Mouse (Mus musculus) heart, embryonic 15.5 days (tissue): Measurements from ENCODE around the gene Col25a1. TPM values are rescaled to one million over a fixed set of nuclear protein-coding genes. Genes with fewer than 3 reads are reported as not detected.

Source experiments
- ATAC-seq: fragments of 200-750 bp; cut with Nextera tagmentation; replicated peaks from 2 replicates; pipeline ENCODE4 v1.8.0; 2017; ENCODE audit warnings: low read depth, moderate TSS enrichment; ENCODE audit not compliant: insufficient number of reproducible peaks, insufficient read depth, low FRiP score
- H3K27ac ChIP-seq: fragments of 300-500 bp; sonication (generic); 2 replicates; pipeline ENCODE4 v1.5.1; 2015; ENCODE audit warnings: mild to moderate bottlenecking, inconsistent platforms
- H3K27me3 ChIP-seq: fragments of 300-500 bp; sonication (generic); 2 replicates; pipeline ENCODE4 v1.6.1; 2015; ENCODE audit warnings: inconsistent platforms
- H3K36me3 ChIP-seq: fragments of 300-500 bp; sonication (generic); 2 replicates; pipeline ENCODE4 v1.6.1; 2015; ENCODE audit warnings: mild to moderate bottlenecking, inconsistent platforms
- H3K4me1 ChIP-seq: fragments of 300-500 bp; sonication (generic); replicated peaks from 2 replicates; pipeline ENCODE4 v1.6.1; 2015; ENCODE audit warnings: inconsistent platforms
- H3K4me2 ChIP-seq: fragments of 300-500 bp; sonication (generic); 2 replicates; pipeline ENCODE4 v1.6.1; 2015; ENCODE audit warnings: inconsistent platforms, mild to moderate bottlenecking, moderate library complexity
- H3K4me3 ChIP-seq: fragments of 300-500 bp; sonication (generic); 2 replicates; pipeline ENCODE4 v1.5.1; 2015; ENCODE audit warnings: mild to moderate bottlenecking, inconsistent platforms
- H3K9ac ChIP-seq: fragments of 300-500 bp; sonication (generic); 2 replicates; pipeline ENCODE4 v1.6.1; 2015; ENCODE audit warnings: mild to moderate bottlenecking, inconsistent platforms
- H3K9me3 ChIP-seq: fragments of 300-500 bp; sonication (generic); replicated peaks from 2 replicates; pipeline ENCODE4 v1.6.1; 2016; ENCODE audit warnings: inconsistent platforms
- WGBS: fragments of 180-500 bp; shearing (Covaris S2); methylation state at CpG from one replicate; pipeline ENCODE4 v1.1.7; 2015; ENCODE audit warnings: mixed read lengths; 5-methylcytosine and 5-hydroxymethylcytosine counted together
- polyA plus RNA-seq: library from polyadenylated mRNA; unstranded; fragments of >200 nt; fragmentation: Nextera tagmentation; extraction: Ambion mirVana; gene quantifications from 2 replicates; pipeline ENCODE4 v1.2.1, GENCODE M21; 2015

Col25a1 gene
- polyA plus RNA-seq, 1 experiment from 2014 or later = 1.3 TPM

- Histone ChIP-seq H3K4me1 (peaks cover 8% of the 10 kb centered on the region), H3K4me3 (no peak overlapping the region), H3K9ac (no peak overlapping the region), H3K4me2 (no peak overlapping the region), H3K27me3 (0 out of 2 replicates have a peak, but pooled peaks cover 4% of the 10 kb centered on the region), H3K36me3 (no peaks in the 10 kb centered on the region), H3K9me3 (no peaks in the 10 kb centered on the region), H3K27ac (no peak overlapping the region)
- 0 out of 2 replicates have a peak, but pooled peaks have one; percentile 31 for ATAC-seq
- 11% methylated on average over 4 of the region's 4 CpGs for WGBS
These were observed 254.6 kb downstream of the Col25a1 start for GRCm38 (mm10) chr3:130385856-130386255.

GRCm38 (mm10) chr3:130387156-130387555, 255.9 kb downstream of the Col25a1 start:
- Histone ChIP-seq H3K36me3 (no peaks in the 10 kb centered on the region), H3K4me3 (no peak overlapping the region), H3K4me2 (no peak overlapping the region), H3K4me1 (peaks cover 8% of the 10 kb centered on the region), H3K27me3 (0 out of 2 replicates have a peak, but pooled peaks cover 4% of the 10 kb centered on the region), H3K27ac (no peak overlapping the region), H3K9me3 (no peaks in the 10 kb centered on the region), H3K9ac (no peak overlapping the region)
- no peak for ATAC-seq
- WGBS = 80% methylated on average over 4 of the region's 4 CpGs

- WGBS = 48% methylated on average over 14 of the region's 14 CpGs
- Histone ChIP-seq H3K9me3 (no peaks in the 10 kb centered on the region), H3K27me3 (no peaks in the 10 kb centered on the region), H3K4me1 (peaks cover 8% of the 10 kb centered on the region), H3K4me2 (peak overlapping the region; percentile 29; the same call in 1 of the 2 replicates), H3K4me3 (no peak overlapping the region), H3K9ac (no peak overlapping the region), H3K27ac (0 out of 2 replicates have a peak overlapping the region, but pooled peaks have one; percentile 36), H3K36me3 (no peaks in the 10 kb centered on the region)
- no peak for ATAC-seq
These were observed 258.1 kb downstream of the Col25a1 start for GRCm38 (mm10) chr3:130389261-130389975.

GRCm38 (mm10) chr3:130396636-130397035, 265.3 kb downstream of the Col25a1 start:
- Histone ChIP-seq H3K4me3 (no peak overlapping the region), H3K27ac (no peak overlapping the region), H3K9ac (no peak overlapping the region), H3K4me1 (no peaks in the 10 kb centered on the region), H3K36me3 (no peaks in the 10 kb centered on the region), H3K9me3 (no peaks in the 10 kb centered on the region), H3K4me2 (no peak overlapping the region), H3K27me3 (no peaks in the 10 kb centered on the region)
- ATAC-seq = no peak

- no peak overlapping the region for H3K4me3 ChIP-seq
- no peak overlapping the region for H3K9ac ChIP-seq
- 66% methylated on average over 13 of the region's 13 CpGs for WGBS
- ATAC-seq = no peak
- peak overlapping the region; percentile 27; the same call in 1 of the 2 replicates for H3K27ac ChIP-seq
- H3K36me3 ChIP-seq = no peaks in the 10 kb centered on the region
- no peaks in the 10 kb centered on the region for H3K9me3 ChIP-seq
- H3K4me2 ChIP-seq = no peak overlapping the region
- H3K4me1 ChIP-seq = no peaks in the 10 kb centered on the region
- no peaks in the 10 kb centered on the region; the same call in 1 of the 2 replicates for H3K27me3 ChIP-seq
These were observed 269.6 kb downstream of the Col25a1 start for GRCm38 (mm10) chr3:130400716-130401559.

GRCm38 (mm10) chr3:130401560-130401852, 270.2 kb downstream of the Col25a1 start:
- no peak overlapping the region for H3K4me2 ChIP-seq
- ATAC-seq = no peak
- H3K27ac ChIP-seq = peak overlapping the region; percentile 27; the same call in 1 of the 2 replicates
- H3K27me3 ChIP-seq = no peaks in the 10 kb centered on the region; the same call in 1 of the 2 replicates
- H3K36me3 ChIP-seq = no peaks in the 10 kb centered on the region
- 53% methylated on average over 1 of the region's 1 CpGs for WGBS
- H3K4me3 ChIP-seq = no peak overlapping the region
- no peak overlapping the region for H3K9ac ChIP-seq
- no peaks in the 10 kb centered on the region for H3K9me3 ChIP-seq
- H3K4me1 ChIP-seq = no peaks in the 10 kb centered on the region

GRCm38 (mm10) chr3:130404525-130405409, 273.5 kb downstream of the Col25a1 start:
- H3K4me3 ChIP-seq = no peak overlapping the region
- no peaks in the 10 kb centered on the region for H3K36me3 ChIP-seq
- no peak overlapping the region for H3K27ac ChIP-seq
- WGBS = 75% methylated on average over 8 of the region's 8 CpGs
- no peak for ATAC-seq
- no peak overlapping the region for H3K9ac ChIP-seq
- H3K27me3 ChIP-seq = no peaks in the 10 kb centered on the region; the same call in 1 of the 2 replicates
- H3K9me3 ChIP-seq = no peaks in the 10 kb centered on the region
- 0 out of 2 replicates have a peak, but pooled peaks cover 4% of the 10 kb centered on the region for H3K4me1 ChIP-seq
- no peak overlapping the region for H3K4me2 ChIP-seq

- ATAC-seq = 0 out of 2 replicates have a peak, but pooled peaks have one; percentile 18
- no peak overlapping the region for H3K4me2 ChIP-seq
- H3K36me3 ChIP-seq = no peaks in the 10 kb centered on the region
- no peaks in the 10 kb centered on the region; the same call in 1 of the 2 replicates for H3K27me3 ChIP-seq
- H3K27ac ChIP-seq = no peak overlapping the region
- H3K4me1 ChIP-seq = 0 out of 2 replicates have a peak, but pooled peaks cover 4% of the 10 kb centered on the region
- 41% methylated on average over 6 of the region's 6 CpGs for WGBS
- no peaks in the 10 kb centered on the region for H3K9me3 ChIP-seq
- no peak overlapping the region for H3K9ac ChIP-seq
- H3K4me3 ChIP-seq = no peak overlapping the region
These were observed 275.9 kb downstream of the Col25a1 start for GRCm38 (mm10) chr3:130407201-130407600.

- Histone ChIP-seq H3K27ac (no peak overlapping the region), H3K9me3 (no peaks in the 10 kb centered on the region), H3K4me2 (no peak overlapping the region), H3K4me1 (no peaks in the 10 kb centered on the region), H3K36me3 (no peaks in the 10 kb centered on the region), H3K4me3 (no peak overlapping the region), H3K27me3 (no peaks in the 10 kb centered on the region), H3K9ac (no peak overlapping the region)
- no peak for ATAC-seq
- 33% methylated on average over 4 of the region's 4 CpGs for WGBS
These were observed 281.9 kb downstream of the Col25a1 start for GRCm38 (mm10) chr3:130413239-130413638.

GRCm38 (mm10) chr3:130418951-130419350, 287.6 kb downstream of the Col25a1 start:
- no peak for ATAC-seq
- Histone ChIP-seq H3K36me3 (no peaks in the 10 kb centered on the region), H3K9me3 (no peaks in the 10 kb centered on the region), H3K4me2 (no peak overlapping the region), H3K4me1 (no peaks in the 10 kb centered on the region), H3K9ac (no peak overlapping the region), H3K27me3 (no peaks in the 10 kb centered on the region), H3K4me3 (no peak overlapping the region), H3K27ac (no peak overlapping the region)
- 88% methylated on average over 9 of the region's 9 CpGs for WGBS

GRCm38 (mm10) chr3:130428796-130429195, 297.5 kb downstream of the Col25a1 start:
- no peak overlapping the region for H3K27ac ChIP-seq
- no peaks in the 10 kb centered on the region for H3K36me3 ChIP-seq
- no peak overlapping the region for H3K9ac ChIP-seq
- no peak for ATAC-seq
- WGBS = 58% methylated on average over 4 of the region's 4 CpGs
- H3K27me3 ChIP-seq = no peaks in the 10 kb centered on the region
- no peak overlapping the region for H3K4me2 ChIP-seq
- no peak overlapping the region for H3K4me3 ChIP-seq
- H3K4me1 ChIP-seq = no peaks in the 10 kb centered on the region
- H3K9me3 ChIP-seq = no peaks in the 10 kb centered on the region
